Mouse (Mus musculus) kidney, adult 9 months (tissue): ENCODE results near the gene Ccdc70.
"Not testable (repeated sequence)": the region's sequence is repeated elsewhere in the genome, so short reads cannot be mapped to it uniquely, and the experiment has no call there.

Source experiments
- DNase-seq: peaks from one replicate; pipeline ENCODE4 v3.0.0; 2022

Gene Ccdc70

GRCm38 (mm10) chr8:21969475-21969874, at the start of gene Ccdc70:
Gene Ccdc70, plus strand, starts transcription at chr8:21969775.
- DNase-seq = no peak

- not testable (repeated sequence) for DNase-seq
Observed at GRCm38 (mm10) chr8:21930754-21931153, 38.8 kb upstream of the Ccdc70 start.

GRCm38 (mm10) chr8:21932610-21933009, 37.0 kb upstream of the Ccdc70 start, which contains the start of gene Defb15:
Gene Defb15, minus strand, starts transcription at chr8:21932710.
- DNase-seq = no peak

GRCm38 (mm10) chr8:21938052-21938451, 31.5 kb upstream of the Ccdc70 start, which contains the start of gene Defb35:
Gene Defb35, plus strand, starts transcription at chr8:21938352.
- DNase-seq = not testable (repeated sequence)

- DNase-seq = no peak
Observed at GRCm38 (mm10) chr8:21946462-21946861, 23.1 kb upstream of the Ccdc70 start, which contains the start of gene Defb13. Gene Defb13, plus strand, starts transcription at chr8:21946762.

- peak; percentile 12 for DNase-seq
Observed at GRCm38 (mm10) chr8:21947311-21948017, 22.1 kb upstream of the Ccdc70 start.

GRCm38 (mm10) chr8:21955321-21955720, 14.3 kb upstream of the Ccdc70 start:
- peak; percentile 64 for DNase-seq

- no peak for DNase-seq
Observed at GRCm38 (mm10) chr8:21956336-21956735, 13.2 kb upstream of the Ccdc70 start.

GRCm38 (mm10) chr8:21958414-21958813, 11.2 kb upstream of the Ccdc70 start, which contains the start of gene Fam90a1a:
Gene Fam90a1a, plus strand, starts transcription at chr8:21958714.
- DNase-seq = no peak

- DNase-seq = no peak
Observed at GRCm38 (mm10) chr8:21966646-21967045, 2.9 kb upstream of the Ccdc70 start.

- DNase-seq = no peak
Observed at GRCm38 (mm10) chr8:21978193-21978592, 8.6 kb downstream of the Ccdc70 start.

GRCm38 (mm10) chr8:21981664-21982337, 12.2 kb downstream of the Ccdc70 start:
- peak; percentile 19 for DNase-seq

GRCm38 (mm10) chr8:21992184-21992583, 22.6 kb downstream of the Ccdc70 start:
- peak; percentile 67 for DNase-seq

- DNase-seq = no peak
Observed at GRCm38 (mm10) chr8:21995181-21995580, 25.6 kb downstream of the Ccdc70 start.

GRCm38 (mm10) chr8:22004750-22005522, 35.4 kb downstream of the Ccdc70 start:
- DNase-seq = no peak

- DNase-seq = no peak
Observed at GRCm38 (mm10) chr8:22006423-22006822, 36.8 kb downstream of the Ccdc70 start.

- DNase-seq = no peak
Observed at GRCm38 (mm10) chr8:22009403-22009802, 39.8 kb downstream of the Ccdc70 start.

GRCm38 (mm10) chr8:22013034-22013707, 43.6 kb downstream of the Ccdc70 start:
- no peak for DNase-seq

GRCm38 (mm10) chr8:22017731-22018130, 48.2 kb downstream of the Ccdc70 start:
- DNase-seq = peak; percentile 75

GRCm38 (mm10) chr8:22019498-22019897, 49.9 kb downstream of the Ccdc70 start:
- no peak for DNase-seq

GRCm38 (mm10) chr8:22022244-22022643, 52.7 kb downstream of the Ccdc70 start:
- DNase-seq = no peak
